Mouse (Mus musculus) adrenal gland, postnatal 10 days (tissue): Measurements from ENCODE around the gene Lypd3. TPM values are rescaled to one million over a fixed set of nuclear protein-coding genes. Genes with fewer than 3 reads are reported as not detected.
"Not testable (repeated sequence)": the region's sequence is repeated elsewhere in the genome, so short reads cannot be mapped to it uniquely, and the experiment has no call there.

Source experiments
- DNase-seq: peaks from one replicate; pipeline ENCODE4 v3.0.0; 2021; ENCODE audit warnings: mixed read lengths
- total RNA-seq, 2 experiments: library from RNA; stranded (reverse); gene quantifications; 2 replicates each; pipeline ENCODE4 v1.2.3; 2021

Gene Lypd3
- total RNA-seq, 2 experiments from 2014 or later, result 0.24 to 0.27 TPM

GRCm38 (mm10) chr7:24662575-24662974 is 26.2 kb downstream of the Lypd3 start:
- DNase-seq, result peak; percentile 70

- no peak for DNase-seq
Measured at GRCm38 (mm10) chr7:24664301-24664700, 28.0 kb downstream of the Lypd3 start.

DNA sequence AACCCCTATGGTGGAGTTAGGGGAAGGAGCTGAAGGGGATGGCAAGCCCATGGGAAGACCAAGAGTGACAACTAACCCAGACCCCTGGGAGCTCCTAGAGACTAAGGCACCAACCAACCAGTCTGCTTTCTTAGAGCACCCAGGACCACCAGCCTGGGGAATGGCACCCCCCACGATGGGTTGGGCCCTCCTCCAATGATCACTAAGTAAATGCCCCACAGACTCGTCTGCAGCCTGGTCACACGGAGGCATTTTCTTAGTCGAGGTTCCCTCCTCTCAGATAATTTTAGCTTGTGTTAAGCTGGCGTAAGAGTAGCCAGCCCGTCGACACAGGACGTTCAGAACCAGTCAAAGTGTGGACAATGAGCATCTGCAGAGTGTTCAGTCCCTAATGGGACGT is 28.6 kb downstream of the Lypd3 start:
- DNase-seq, result no peak

DNA sequence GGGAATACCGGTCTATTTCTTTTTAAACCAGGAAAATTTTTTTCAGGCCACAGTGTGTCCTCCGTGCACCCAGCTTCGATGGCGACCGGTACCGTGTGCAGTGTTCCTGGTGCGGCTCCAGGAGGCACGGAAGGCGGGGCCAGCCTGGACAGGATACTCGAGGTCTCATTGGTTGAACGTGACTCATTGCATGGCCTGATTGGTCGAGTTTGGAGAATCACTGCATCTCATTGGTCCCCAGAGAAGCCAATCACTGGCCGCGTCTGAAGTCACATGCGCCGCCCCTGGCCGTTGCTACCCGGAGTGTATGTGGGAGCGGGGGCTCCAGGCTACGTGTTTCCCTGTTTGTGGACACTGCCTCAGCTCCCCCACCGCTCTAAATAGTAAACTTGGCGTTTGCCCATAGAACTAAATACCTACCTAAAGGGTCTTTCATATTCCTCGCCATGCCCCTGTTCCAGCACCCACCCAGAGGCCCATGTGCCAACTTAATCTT is 35.6 kb downstream of the Lypd3 start:
- DNase-seq, result no peak

GRCm38 (mm10) chr7:24676575-24676974 is 40.2 kb downstream of the Lypd3 start, which contains the start of gene Tex101:
TSS of gene Tex101 (minus strand) at chr7:24676675.
- no peak for DNase-seq

DNA sequence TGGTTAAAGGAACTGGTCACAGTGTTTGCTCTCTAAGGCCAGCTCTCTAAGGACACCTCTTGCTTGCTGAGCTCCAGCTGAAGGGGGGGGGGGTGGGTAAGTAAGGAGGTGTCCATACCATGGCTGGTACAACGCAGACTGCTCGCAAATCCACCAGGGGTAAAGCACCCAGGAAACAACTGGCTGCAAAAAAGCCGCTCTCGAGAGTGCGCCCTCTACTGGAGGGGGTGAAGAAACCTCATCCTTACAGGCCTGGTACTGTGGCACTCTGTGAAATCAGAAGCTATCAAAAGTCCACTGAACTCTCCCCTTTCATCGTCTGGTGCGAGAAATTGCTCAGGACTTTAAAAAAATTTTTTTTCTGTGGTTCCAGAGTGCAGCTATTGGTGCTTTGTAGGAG is 47.8 kb downstream of the Lypd3 start:
- DNase-seq, result not testable (repeated sequence)

DNA sequence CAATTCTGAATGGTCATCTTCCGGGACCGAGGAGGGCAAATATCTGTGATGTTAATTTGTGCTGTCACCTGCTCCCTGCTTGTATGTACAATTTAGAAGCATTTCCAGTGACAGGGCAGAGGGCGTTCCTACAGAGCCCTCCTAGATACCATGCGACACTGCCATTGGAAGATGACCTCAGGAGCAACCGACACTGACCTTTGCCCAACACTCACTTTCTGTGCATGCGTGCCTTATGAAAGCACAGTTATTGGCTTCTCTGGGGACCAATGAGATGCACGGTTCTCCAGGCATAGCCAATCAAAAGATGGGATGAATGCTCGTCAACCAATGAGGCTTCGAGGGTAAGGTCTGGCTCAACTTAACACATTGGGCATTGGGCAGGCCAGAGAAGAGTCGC is 51.2 kb downstream of the Lypd3 start:
- not testable (repeated sequence) for DNase-seq

Other genes starting within 250 kb of the Lypd3 start
- gene Smg9, start 236.9 kb upstream of the Lypd3 start, total RNA-seq, result 10 to 100 TPM; 19.5 to 24.1 TPM
- under 1 TPM in 1 of 2 experiments, not detected in 1; 0.27 TPM for gene Irgc1, start 184.3 kb upstream of the Lypd3 start, total RNA-seq
- gene Plaur, start 174.1 kb upstream of the Lypd3 start, total RNA-seq, result 1 to 10 TPM; 6.7 to 9.4 TPM
- gene Cadm4, start 154.5 kb upstream of the Lypd3 start, total RNA-seq, result 1 to 10 TPM; 6.4 to 8.6 TPM
- 1 to 10 TPM; 6.0 to 9.1 TPM for gene Zfp428, start 129.5 kb upstream of the Lypd3 start, total RNA-seq
- gene AC161166.1, start 124.1 kb upstream of the Lypd3 start, total RNA-seq, result not detected
- 10 to 100 TPM; 17.6 to 23.3 TPM for gene Irgq, start 105.9 kb upstream of the Lypd3 start, total RNA-seq
- not detected for gene Pinlyp, start 90.4 kb upstream of the Lypd3 start, total RNA-seq
- gene Xrcc1, start 90.3 kb upstream of the Lypd3 start, total RNA-seq, result 10 to 100 TPM; 37.4 to 48.6 TPM
- 10 to 100 TPM; 20.0 to 23.1 TPM for gene Ethe1, start 49.0 kb upstream of the Lypd3 start, total RNA-seq
- gene Zfp575, start 48.9 kb upstream of the Lypd3 start, total RNA-seq, result under 1 TPM; 0.54 to 0.73 TPM
- 1 to 10 TPM; 3.6 TPM for gene Phldb3, start 25.8 kb upstream of the Lypd3 start, total RNA-seq
- not detected for gene Tex101, start 40.1 kb downstream of the Lypd3 start, total RNA-seq
- not detected for gene BC049730, start 72.7 kb downstream of the Lypd3 start, total RNA-seq
- not detected for gene Gm4763, start 90.4 kb downstream of the Lypd3 start, total RNA-seq
- gene Cd177, start 123.8 kb downstream of the Lypd3 start, total RNA-seq, result 1 to 10 TPM; 1.3 to 2.1 TPM
- gene Ceacam10, start 140.7 kb downstream of the Lypd3 start, total RNA-seq, result under 1 TPM in 1 of 2 experiments, not detected in 1; 0.75 TPM
- 1 to 10 TPM in 1 of 2 experiments, not detected in 1; 2.6 TPM for gene Gm9844, start 225.7 kb downstream of the Lypd3 start, total RNA-seq
- not detected for gene Lypd4, start 233.4 kb downstream of the Lypd3 start, total RNA-seq
- gene Dmrtc2, start 233.5 kb downstream of the Lypd3 start, total RNA-seq, result not detected
- 1,000 to 10,000 TPM; 1,109 to 1,195 TPM for gene Rps19, start 247.8 kb downstream of the Lypd3 start, total RNA-seq